Mouse (Mus musculus): ENCODE measurements around the gene Arid1b.

The Arid1b gene

GRCm38 (mm10) chr17:5056654-5057053 is 62.5 kb downstream of the Arid1b start:
- no peak for DNase-seq (ENCODE audit: extremely low read depth, low read depth, low spot score)

- no peak for DNase-seq (ENCODE audit: extremely low read depth, low read depth, low spot score)
Observed at GRCm38 (mm10) chr17:5057286-5057685, 63.2 kb downstream of the Arid1b start.

GRCm38 (mm10) chr17:5057944-5058720 is 64.0 kb downstream of the Arid1b start:
- DNase-seq (ENCODE audit: extremely low read depth, low read depth, low spot score): no peak

GRCm38 (mm10) chr17:5059092-5059601 is 65.0 kb downstream of the Arid1b start:
- no peak for DNase-seq (ENCODE audit: extremely low read depth, low read depth, low spot score)

GRCm38 (mm10) chr17:5060515-5061084 is 66.5 kb downstream of the Arid1b start:
- no peak for DNase-seq (ENCODE audit: extremely low read depth, low read depth, low spot score)

- no peak for DNase-seq (ENCODE audit: extremely low read depth, low read depth, low spot score)
Observed at GRCm38 (mm10) chr17:5061183-5061582, 67.1 kb downstream of the Arid1b start.

GRCm38 (mm10) chr17:5061593-5061992 is 67.5 kb downstream of the Arid1b start:
- DNase-seq (ENCODE audit: extremely low read depth, low read depth, low spot score): no peak

- no peak for DNase-seq (ENCODE audit: extremely low read depth, low read depth, low spot score)
Observed at GRCm38 (mm10) chr17:5063471-5064176, 69.5 kb downstream of the Arid1b start.

- no peak for DNase-seq (ENCODE audit: extremely low read depth, low read depth, low spot score)
Observed at GRCm38 (mm10) chr17:5064777-5065176, 70.6 kb downstream of the Arid1b start.

GRCm38 (mm10) chr17:5065270-5065669 is 71.1 kb downstream of the Arid1b start:
- no peak for DNase-seq (ENCODE audit: extremely low read depth, low read depth, low spot score)

- DNase-seq (ENCODE audit: extremely low read depth, low read depth, low spot score): no peak
Observed at GRCm38 (mm10) chr17:5066835-5067234, 72.7 kb downstream of the Arid1b start.

GRCm38 (mm10) chr17:5067264-5067663 is 73.1 kb downstream of the Arid1b start:
- no peak for DNase-seq (ENCODE audit: extremely low read depth, low read depth, low spot score)

- DNase-seq (ENCODE audit: extremely low read depth, low read depth, low spot score): no peak
Observed at GRCm38 (mm10) chr17:5070399-5070798, 76.3 kb downstream of the Arid1b start.

GRCm38 (mm10) chr17:5072539-5072938 is 78.4 kb downstream of the Arid1b start:
- DNase-seq (ENCODE audit: extremely low read depth, low read depth, low spot score): no peak

GRCm38 (mm10) chr17:5074752-5075506 is 80.8 kb downstream of the Arid1b start:
- DNase-seq (ENCODE audit: extremely low read depth, low read depth, low spot score): no peak

- DNase-seq (ENCODE audit: extremely low read depth, low read depth, low spot score): no peak
Observed at GRCm38 (mm10) chr17:5077996-5078395, 83.9 kb downstream of the Arid1b start.

GRCm38 (mm10) chr17:5078576-5078975 is 84.4 kb downstream of the Arid1b start:
- DNase-seq (ENCODE audit: extremely low read depth, low read depth, low spot score): no peak

- DNase-seq (ENCODE audit: extremely low read depth, low read depth, low spot score): no peak
Observed at GRCm38 (mm10) chr17:5080884-5081419, 86.8 kb downstream of the Arid1b start.

GRCm38 (mm10) chr17:5082274-5082673 is 88.1 kb downstream of the Arid1b start:
- DNase-seq (ENCODE audit: extremely low read depth, low read depth, low spot score): no peak

- no peak for DNase-seq (ENCODE audit: extremely low read depth, low read depth, low spot score)
Observed at GRCm38 (mm10) chr17:5083497-5083896, 89.4 kb downstream of the Arid1b start.

- DNase-seq (ENCODE audit: extremely low read depth, low read depth, low spot score): no peak
Observed at GRCm38 (mm10) chr17:5084139-5084538, 90.0 kb downstream of the Arid1b start.
